Mouse (Mus musculus) mesoderm, embryonic 11.5 days (tissue): ENCODE results near the gene Fgfr1op.
"Not testable (repeated sequence)": the region's sequence is repeated elsewhere in the genome, so short reads cannot be mapped to it uniquely, and the experiment has no call there.

Experiments
- DNase-seq: peaks from one replicate; pipeline ENCODE4 v3.0.0-alpha.2; 2012; ENCODE audit warnings: low read depth, low spot score

The Fgfr1op gene

GRCm38 (mm10) chr17:8164701-8165607, at the start of gene Fgfr1op:
TSS of gene Fgfr1op (plus strand) at chr17:8165501.
- not testable (repeated sequence) for DNase-seq

DNA sequence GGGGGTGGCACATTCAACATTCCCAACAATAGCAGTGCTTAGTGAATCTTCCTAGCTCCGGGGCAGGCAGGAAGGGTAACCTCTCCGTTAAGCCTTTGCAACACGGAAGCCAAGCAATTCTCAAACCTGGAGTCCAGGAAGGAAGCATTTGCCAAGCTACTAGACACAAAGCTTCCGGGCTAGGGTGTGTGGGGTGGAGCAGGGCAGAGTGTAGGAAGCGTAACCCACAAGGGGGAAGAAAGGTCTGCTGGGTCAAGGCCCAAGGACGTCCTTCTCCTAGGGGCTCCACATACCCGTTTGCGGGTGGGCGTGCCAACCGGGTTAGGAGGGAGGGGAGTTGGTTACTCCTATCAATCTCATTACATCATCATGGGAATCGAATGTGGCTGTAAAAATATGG, 48.9 kb upstream of the Fgfr1op start:
- DNase-seq: not testable (repeated sequence)

DNA sequence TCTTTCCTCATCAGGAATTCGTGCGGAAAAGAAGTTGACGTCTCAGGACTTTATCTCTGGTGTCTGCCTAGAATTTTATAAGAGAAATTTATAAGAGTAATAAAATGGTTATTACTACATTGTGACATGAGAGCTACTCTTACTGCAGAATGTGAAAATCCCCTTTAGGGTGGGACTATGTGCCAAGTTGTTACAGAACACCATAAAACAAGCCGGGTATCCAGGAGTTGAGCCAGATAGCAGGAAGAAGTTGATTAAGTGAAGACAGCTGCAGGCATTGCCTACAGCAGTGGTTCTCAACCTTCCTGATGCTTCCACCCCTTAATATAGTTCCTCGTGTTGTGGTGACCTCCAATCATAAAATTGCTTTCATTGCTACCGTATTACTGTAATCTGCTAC, 48.4 kb upstream of the Fgfr1op start:
- DNase-seq: not testable (repeated sequence)

DNA sequence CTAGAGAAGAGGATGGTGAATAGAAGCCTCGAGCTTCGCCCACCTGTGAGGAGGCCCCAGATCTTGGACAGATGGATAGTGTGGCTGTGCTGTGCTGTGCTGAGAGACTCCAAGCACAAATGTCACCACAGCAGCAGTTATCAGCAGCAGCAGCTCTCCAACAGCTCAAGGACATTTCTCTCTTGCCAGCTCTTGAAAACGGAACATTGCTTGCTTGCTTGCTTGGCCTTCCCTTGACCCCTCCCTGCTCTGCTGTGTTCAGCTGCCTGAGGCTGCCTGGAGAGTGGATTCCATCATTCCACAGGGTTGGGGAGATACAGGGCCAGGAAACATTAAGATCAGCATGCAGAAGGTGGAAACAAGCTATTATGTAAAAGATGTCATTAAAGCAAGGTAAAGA, 42.3 kb upstream of the Fgfr1op start:
- DNase-seq: not testable (repeated sequence)

GRCm38 (mm10) chr17:8124586-8124985, 40.7 kb upstream of the Fgfr1op start:
- not testable (repeated sequence) for DNase-seq

DNA sequence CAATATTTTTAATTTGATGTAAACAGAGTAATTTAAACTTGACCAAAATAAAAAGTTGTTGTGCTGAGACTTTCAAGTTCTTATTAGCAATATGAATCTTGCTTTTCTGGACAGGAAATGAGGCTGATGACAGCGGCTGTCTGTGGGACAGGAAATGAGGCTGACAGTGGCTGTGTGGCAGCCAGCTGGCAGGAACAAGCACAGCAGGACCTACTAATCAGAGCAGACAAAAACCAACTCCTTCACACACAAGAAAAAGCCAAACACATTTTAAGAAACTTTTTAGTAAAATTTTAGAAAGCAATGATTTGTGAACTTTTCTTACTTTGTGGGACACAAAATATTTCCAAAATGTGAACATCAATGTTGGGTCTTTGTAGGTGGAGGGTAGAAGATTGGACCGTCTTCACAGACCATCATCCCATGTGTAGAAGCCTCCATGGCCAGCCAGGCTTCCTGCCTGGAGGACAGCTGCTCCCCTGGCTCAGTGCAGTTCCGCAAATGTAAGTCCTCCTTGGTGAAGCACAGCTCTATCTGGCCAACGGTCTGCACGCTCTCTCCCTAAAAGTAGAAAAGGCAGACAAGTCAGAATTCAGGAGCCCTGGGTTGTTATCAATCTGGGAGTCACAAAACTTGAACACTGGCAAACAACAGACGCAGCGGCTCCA, 36.8 kb upstream of the Fgfr1op start:
- DNase-seq: not testable (repeated sequence)

DNA sequence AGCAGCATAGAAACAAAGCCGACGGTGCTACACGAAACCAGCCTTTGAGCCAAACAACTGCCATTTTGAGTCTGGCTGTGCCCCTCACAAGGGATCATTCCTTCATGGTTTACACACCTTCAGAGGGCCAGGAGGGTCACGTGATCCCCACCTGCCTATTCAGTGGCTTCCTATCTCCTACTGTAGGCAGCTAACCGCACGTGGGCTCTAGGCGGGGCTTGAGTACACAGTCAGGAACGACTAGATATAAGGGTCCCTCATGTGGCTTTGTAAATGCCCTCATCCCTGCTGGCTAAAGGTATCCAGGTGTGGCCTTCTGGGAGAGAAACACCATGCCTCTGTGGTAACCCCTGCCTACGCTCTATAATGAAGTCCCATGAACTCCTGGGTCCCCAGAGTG, 35.7 kb upstream of the Fgfr1op start:
- not testable (repeated sequence) for DNase-seq

DNA sequence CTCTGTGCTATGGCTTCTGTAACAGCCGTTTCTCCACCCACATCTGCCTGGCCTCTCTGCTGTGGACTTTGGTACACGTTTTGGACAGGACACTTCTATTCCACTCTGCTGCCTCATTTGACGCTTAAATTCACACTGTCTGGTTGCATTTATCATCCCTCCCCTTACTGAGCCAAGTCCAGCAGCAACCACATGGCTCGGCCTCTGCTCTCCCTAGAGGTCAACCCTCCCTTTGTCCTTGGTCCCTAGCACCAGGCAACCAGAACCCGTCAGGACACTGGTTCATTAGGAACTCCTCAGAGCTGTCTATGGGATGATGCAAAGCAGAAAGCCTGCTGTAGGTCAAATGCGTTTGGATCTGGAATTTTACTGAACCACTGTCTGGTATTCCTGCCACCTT, 34.5 kb upstream of the Fgfr1op start:
- DNase-seq: not testable (repeated sequence)

DNA sequence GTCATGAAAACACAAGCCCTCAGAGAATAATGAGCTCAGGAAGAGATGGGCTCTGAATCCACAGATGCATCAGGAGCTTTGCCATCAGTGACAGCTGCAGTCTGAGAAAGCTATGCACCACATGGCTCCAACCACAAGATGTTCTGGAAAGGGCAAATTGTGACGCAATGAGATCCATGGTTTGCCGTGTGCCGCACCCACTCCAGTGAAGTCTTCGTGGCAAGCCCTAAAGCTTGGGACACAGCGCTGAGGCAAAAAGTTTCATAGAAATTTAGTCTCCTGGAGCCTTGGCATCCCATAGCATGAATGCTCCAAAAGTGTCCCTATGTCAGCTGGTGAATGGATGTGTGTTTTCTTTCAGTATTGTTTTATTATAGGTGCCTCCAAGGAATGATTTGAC, 27.2 kb upstream of the Fgfr1op start:
- not testable (repeated sequence) for DNase-seq

DNA sequence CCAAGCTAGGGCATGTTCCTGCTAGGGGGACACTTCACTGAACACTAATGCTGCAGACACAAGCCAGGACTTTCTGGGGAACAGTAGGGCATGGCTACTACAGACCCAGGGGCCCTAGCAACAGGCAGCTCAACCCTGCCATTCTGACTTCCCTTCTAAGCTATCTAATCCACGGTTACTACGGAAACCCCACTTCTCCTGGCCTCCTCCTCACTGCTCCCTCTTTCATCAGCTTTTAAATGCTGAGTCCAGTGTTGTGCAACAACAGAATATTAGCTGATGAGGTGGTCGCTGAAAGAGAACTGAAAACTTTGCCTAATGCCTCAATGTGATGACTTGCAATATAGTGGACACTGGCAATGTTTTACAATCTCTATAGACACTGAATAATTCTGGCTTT, 25.1 kb upstream of the Fgfr1op start:
- DNase-seq: not testable (repeated sequence)

- DNase-seq: not testable (repeated sequence)
Measured at GRCm38 (mm10) chr17:8143802-8144673, 21.3 kb upstream of the Fgfr1op start.

- not testable (repeated sequence) for DNase-seq
Measured at GRCm38 (mm10) chr17:8146931-8147330, 18.4 kb upstream of the Fgfr1op start.

DNA sequence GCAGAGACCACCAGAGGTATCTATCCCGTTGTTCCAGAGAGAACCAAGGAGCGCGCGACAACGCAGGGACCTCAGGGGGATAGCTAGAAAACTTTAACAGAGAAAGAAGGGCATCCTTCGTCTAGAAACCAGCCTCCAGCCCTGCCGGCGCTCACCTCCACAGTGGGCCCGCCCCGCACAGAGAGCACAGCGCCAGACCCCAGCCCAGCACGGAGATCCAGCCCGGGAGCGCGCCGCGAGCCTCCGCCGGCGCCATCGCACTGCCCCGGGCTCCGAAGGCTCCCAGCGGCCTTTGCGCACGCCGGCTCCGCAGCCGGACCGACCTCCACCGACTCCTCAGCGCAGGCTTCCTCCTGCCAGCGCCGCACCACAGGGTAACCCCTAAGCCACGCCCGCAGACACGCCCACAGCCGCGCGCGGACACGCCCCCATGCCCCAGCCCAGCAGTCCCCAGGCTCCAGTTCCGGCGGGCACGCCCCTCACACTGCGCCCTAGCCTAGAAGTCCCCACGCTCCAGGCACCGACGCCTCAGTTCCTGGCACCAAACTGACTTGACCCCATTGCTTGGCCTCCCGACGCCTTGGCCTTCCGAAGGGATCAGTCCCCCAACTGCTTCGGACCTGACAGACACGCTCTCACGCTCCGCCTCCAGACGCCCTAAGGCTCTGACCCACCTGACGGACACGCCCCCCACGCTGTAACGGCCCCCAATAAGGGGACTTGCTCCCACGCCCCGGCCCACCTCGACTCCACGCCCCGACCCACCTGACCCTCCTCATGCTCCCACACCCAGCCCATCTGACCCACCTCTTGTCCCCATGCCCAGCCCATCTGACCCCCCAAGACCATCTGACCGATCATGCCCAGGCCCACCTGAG, 17.6 kb upstream of the Fgfr1op start, which contains the start of the genes Gm49673 and Rnaset2a:
Gene Gm49673, minus strand, starts transcription at position 350 of the 878 bp plus-strand sequence.
Gene Rnaset2a, minus strand, starts transcription at position 659 of the 878 bp plus-strand sequence.
- DNase-seq: peak; percentile 68

DNA sequence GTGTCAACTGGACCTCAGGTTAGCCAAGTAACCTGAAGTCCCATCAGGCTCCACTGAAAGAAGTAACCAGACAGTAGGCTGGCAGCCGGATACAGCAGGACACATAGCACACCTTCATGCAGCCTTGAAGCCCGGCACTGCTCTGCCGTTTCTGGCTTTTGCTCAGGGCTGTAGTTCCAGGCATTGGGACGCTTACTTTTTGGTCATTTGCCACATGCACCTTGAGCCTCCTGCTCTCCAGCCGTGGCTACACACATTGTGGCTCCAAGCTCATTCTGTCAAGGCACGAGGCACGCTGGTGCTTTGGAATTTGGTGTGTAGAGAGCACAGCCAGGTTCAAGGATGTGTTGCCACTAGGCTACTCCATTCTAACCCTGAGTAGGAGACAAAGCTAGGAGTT, 10.3 kb upstream of the Fgfr1op start:
- not testable (repeated sequence) for DNase-seq

GRCm38 (mm10) chr17:8155982-8156381, 9.3 kb upstream of the Fgfr1op start:
- not testable (repeated sequence) for DNase-seq

- DNase-seq: not testable (repeated sequence)
Measured at GRCm38 (mm10) chr17:8158627-8159026, 6.7 kb upstream of the Fgfr1op start.

GRCm38 (mm10) chr17:8160969-8161368, 4.3 kb upstream of the Fgfr1op start:
- DNase-seq: peak; percentile 8

DNA sequence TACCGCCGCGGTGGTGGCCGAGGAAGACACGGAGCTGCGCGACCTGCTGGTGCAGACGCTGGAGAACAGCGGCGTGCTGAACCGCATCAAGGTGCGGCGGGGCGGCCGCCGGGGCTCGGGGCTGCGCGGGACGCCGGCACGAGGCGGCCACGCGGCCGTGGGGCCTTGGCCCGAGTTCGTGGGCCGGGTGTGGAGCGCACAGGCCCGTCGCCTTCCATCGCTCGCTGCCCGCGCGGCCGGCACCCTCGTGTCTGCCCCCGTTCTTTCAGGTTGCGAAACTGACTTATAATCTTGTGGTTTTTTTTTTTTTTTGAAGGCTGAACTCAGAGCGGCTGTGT, 276 bp downstream of the Fgfr1op start:
- DNase-seq: peak; percentile 10

- not testable (repeated sequence) for DNase-seq
Measured at GRCm38 (mm10) chr17:8165977-8166376, 676 bp downstream of the Fgfr1op start.

DNA sequence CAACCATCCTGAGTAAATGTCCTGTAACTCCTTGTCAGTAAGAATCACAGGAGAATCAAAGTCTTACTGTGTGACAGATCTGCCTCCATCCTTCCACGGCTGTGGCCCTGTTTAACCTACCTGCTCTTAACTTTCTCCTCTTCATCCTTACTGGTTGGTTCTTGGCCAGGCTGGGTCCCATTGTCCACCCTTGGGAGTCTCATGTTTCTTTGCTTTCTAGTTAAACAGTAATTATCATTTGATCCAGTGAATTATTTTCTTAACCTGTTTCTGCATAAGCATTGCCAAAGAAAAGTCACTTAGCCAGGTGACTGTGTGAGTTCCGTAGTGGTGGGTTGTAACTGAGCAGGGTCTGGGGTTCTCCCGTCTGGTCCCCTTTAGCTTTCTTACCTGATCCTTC, 1.2 kb downstream of the Fgfr1op start:
- DNase-seq: not testable (repeated sequence)
